Mouse (Mus musculus): ENCODE results near the gene Slpi.

GRCm38 (mm10) chr2:164396911-164397310, 8.0 kb upstream of the Slpi start:
- TF ChIP-seq GATA1 (IDR thresholded peaks at IDR 0.05; ENCODE audit: borderline replicate concordance, low read length) (no peak), CTCF (IDR thresholded peaks at IDR 0.05; ENCODE audit: low read depth, low read length) (no peak), TAL1 (conservative IDR thresholded peaks at IDR 0.05; ENCODE audit: low read depth, low read length) (no peak)

Measured in G1E (cell line).